Mouse (Mus musculus): ENCODE results near the gene Ap4m1. TPM values are rescaled to one million over a fixed set of nuclear protein-coding genes. Genes with fewer than 3 reads are reported as not detected.

Ap4m1 gene
- polyA plus RNA-seq, 1 experiment: 18.3 TPM

- Histone ChIP-seq H3K4me1 (ENCODE audit: control insufficient read depth, insufficient read depth, insufficient read length, low read length) (no peaks in the 10 kb centered on the region), H3K27ac (ENCODE audit: insufficient read depth, low read depth, low read length) (no peak overlapping the region), H3K4me3 (ENCODE audit: low read depth, low read length) (no peak overlapping the region), H3K36me3 (ENCODE audit: control insufficient read depth, insufficient read depth, low read length) (no peaks in the 10 kb centered on the region), H3K27me3 (ENCODE audit: control insufficient read depth, insufficient read depth, low read length) (no peaks in the 10 kb centered on the region; the same call in 1 of the 2 replicates)
- 43% methylated on average over 3 of the region's 3 CpGs for WGBS
- no peak for TF ChIP-seq CTCF (IDR thresholded peaks at IDR 0.05; ENCODE audit: extremely low read depth, insufficient read length, insufficient replicate concordance, low read depth, low read length)
- TF ChIP-seq POLR2A (IDR thresholded peaks at IDR 0.05; ENCODE audit: low read depth, low read length): no peak
Measured at GRCm38 (mm10) chr5:138223287-138223686, 51.5 kb downstream of the Ap4m1 start.

- H3K36me3 ChIP-seq (ENCODE audit: control insufficient read depth, insufficient read depth, low read length): no peaks in the 10 kb centered on the region
- no peaks in the 10 kb centered on the region for H3K27me3 ChIP-seq (ENCODE audit: control insufficient read depth, insufficient read depth, low read length)
- H3K4me1 ChIP-seq (ENCODE audit: control insufficient read depth, insufficient read depth, insufficient read length, low read length): no peaks in the 10 kb centered on the region
- 48% methylated on average over 2 of the region's 2 CpGs for WGBS
- H3K4me3 ChIP-seq (ENCODE audit: low read depth, low read length): no peak within 1 kb of the TSS
- H3K27ac ChIP-seq (ENCODE audit: insufficient read depth, low read depth, low read length): no peak within 1 kb of the TSS
- no peak for TF ChIP-seq CTCF (IDR thresholded peaks at IDR 0.05; ENCODE audit: extremely low read depth, insufficient read length, insufficient replicate concordance, low read depth, low read length)
- no peak for TF ChIP-seq POLR2A (IDR thresholded peaks at IDR 0.05; ENCODE audit: low read depth, low read length)
Measured at GRCm38 (mm10) chr5:138225700-138226099, 53.9 kb downstream of the Ap4m1 start, which contains the start of gene Nxpe5. Gene Nxpe5 (plus strand): TSS chr5:138225898.

- 67% methylated on average over 4 of the region's 4 CpGs for WGBS
- Histone ChIP-seq H3K27ac (ENCODE audit: insufficient read depth, low read depth, low read length) (no peak overlapping the region), H3K27me3 (ENCODE audit: control insufficient read depth, insufficient read depth, low read length) (no peaks in the 10 kb centered on the region), H3K4me1 (ENCODE audit: control insufficient read depth, insufficient read depth, insufficient read length, low read length) (no peaks in the 10 kb centered on the region), H3K36me3 (ENCODE audit: control insufficient read depth, insufficient read depth, low read length) (no peaks in the 10 kb centered on the region), H3K4me3 (ENCODE audit: low read depth, low read length) (no peak overlapping the region)
- TF ChIP-seq POLR2A (IDR thresholded peaks at IDR 0.05; ENCODE audit: low read depth, low read length): no peak
- TF ChIP-seq CTCF (IDR thresholded peaks at IDR 0.05; ENCODE audit: extremely low read depth, insufficient read length, insufficient replicate concordance, low read depth, low read length): no peak
Measured at GRCm38 (mm10) chr5:138226491-138226890, 54.7 kb downstream of the Ap4m1 start.

- Histone ChIP-seq H3K4me3 (ENCODE audit: low read depth, low read length) (no peak overlapping the region), H3K36me3 (ENCODE audit: control insufficient read depth, insufficient read depth, low read length) (no peaks in the 10 kb centered on the region), H3K27me3 (ENCODE audit: control insufficient read depth, insufficient read depth, low read length) (no peaks in the 10 kb centered on the region), H3K27ac (ENCODE audit: insufficient read depth, low read depth, low read length) (no peak overlapping the region), H3K4me1 (ENCODE audit: control insufficient read depth, insufficient read depth, insufficient read length, low read length) (no peaks in the 10 kb centered on the region)
- TF ChIP-seq CTCF (IDR thresholded peaks at IDR 0.05; ENCODE audit: extremely low read depth, insufficient read length, insufficient replicate concordance, low read depth, low read length) (no peak), POLR2A (IDR thresholded peaks at IDR 0.05; ENCODE audit: low read depth, low read length) (no peak)
- 47% methylated on average over 2 of the region's 2 CpGs for WGBS
Measured at GRCm38 (mm10) chr5:138227367-138227766, 55.6 kb downstream of the Ap4m1 start.

- no peak overlapping the region for H3K27ac ChIP-seq (ENCODE audit: insufficient read depth, low read depth, low read length)
- no peaks in the 10 kb centered on the region for H3K27me3 ChIP-seq (ENCODE audit: control insufficient read depth, insufficient read depth, low read length)
- no peaks in the 10 kb centered on the region for H3K4me1 ChIP-seq (ENCODE audit: control insufficient read depth, insufficient read depth, insufficient read length, low read length)
- TF ChIP-seq POLR2A (IDR thresholded peaks at IDR 0.05; ENCODE audit: low read depth, low read length): no peak
- TF ChIP-seq CTCF (IDR thresholded peaks at IDR 0.05; ENCODE audit: extremely low read depth, insufficient read length, insufficient replicate concordance, low read depth, low read length): peak; percentile 44; the same call in 1 of the 2 replicates
- no peak overlapping the region for H3K4me3 ChIP-seq (ENCODE audit: low read depth, low read length)
- no peaks in the 10 kb centered on the region for H3K36me3 ChIP-seq (ENCODE audit: control insufficient read depth, insufficient read depth, low read length)
- 47% methylated on average over 3 of the region's 3 CpGs for WGBS
Measured at GRCm38 (mm10) chr5:138228026-138228425, 56.2 kb downstream of the Ap4m1 start.

GRCm38 (mm10) chr5:138229511-138229910 lies 57.7 kb downstream of the Ap4m1 start:
- Histone ChIP-seq H3K27ac (ENCODE audit: insufficient read depth, low read depth, low read length) (no peak overlapping the region), H3K4me3 (ENCODE audit: low read depth, low read length) (no peak overlapping the region), H3K36me3 (ENCODE audit: control insufficient read depth, insufficient read depth, low read length) (no peaks in the 10 kb centered on the region), H3K4me1 (ENCODE audit: control insufficient read depth, insufficient read depth, insufficient read length, low read length) (no peaks in the 10 kb centered on the region), H3K27me3 (ENCODE audit: control insufficient read depth, insufficient read depth, low read length) (no peaks in the 10 kb centered on the region)
- TF ChIP-seq CTCF (IDR thresholded peaks at IDR 0.05; ENCODE audit: extremely low read depth, insufficient read length, insufficient replicate concordance, low read depth, low read length): no peak
- no peak for TF ChIP-seq POLR2A (IDR thresholded peaks at IDR 0.05; ENCODE audit: low read depth, low read length)
- WGBS: 81% methylated on average over 3 of the region's 3 CpGs

Other genes starting within 250 kb of the Ap4m1 start
- 0.04 and 0.08 TPM in 2 replicates for gene Gjc3, start 208.9 kb upstream of the Ap4m1 start, polyA plus RNA-seq (2012; rRNA removed)
- gene Azgp1, start 190.5 kb upstream of the Ap4m1 start, polyA plus RNA-seq (2012; rRNA removed): 0.15 TPM in 1 of 2 replicates, not detected in the other
- not detected in 2 replicates for gene Smok3a, start 150.7 kb upstream of the Ap4m1 start, polyA plus RNA-seq (2012; rRNA removed)
- gene Smok3b, start 150.6 kb upstream of the Ap4m1 start, polyA plus RNA-seq (2012; rRNA removed): not detected in 2 replicates
- not detected in 2 replicates for gene Smok3c, start 118.8 kb upstream of the Ap4m1 start, polyA plus RNA-seq (2012; rRNA removed)
- gene Zkscan1, start 86.9 kb upstream of the Ap4m1 start, polyA plus RNA-seq (2012; rRNA removed): 0.63 and 1.4 TPM in 2 replicates
- gene Zscan21, start 55.1 kb upstream of the Ap4m1 start, polyA plus RNA-seq (2012; rRNA removed): 2.5 and 3.2 TPM in 2 replicates
- 0.28 and 0.81 TPM in 2 replicates for gene Zfp113, start 16.3 kb upstream of the Ap4m1 start, polyA plus RNA-seq (2012; rRNA removed)
- gene Cops6, start 10.9 kb upstream of the Ap4m1 start, polyA plus RNA-seq (2012; rRNA removed): 32.7 and 61.2 TPM in 2 replicates
- gene Mcm7, start 420 bp downstream of the Ap4m1 start, polyA plus RNA-seq (2012; rRNA removed): 10.8 and 25.2 TPM in 2 replicates
- 25.5 and 46.4 TPM in 2 replicates for gene Taf6, start 15.4 kb downstream of the Ap4m1 start, polyA plus RNA-seq (2012; rRNA removed)
- gene Cnpy4, start 15.5 kb downstream of the Ap4m1 start, polyA plus RNA-seq (2012; rRNA removed): 0.39 and 1.5 TPM in 2 replicates
- 2.4 and 3.0 TPM in 2 replicates for gene Mblac1, start 22.3 kb downstream of the Ap4m1 start, polyA plus RNA-seq (2012; rRNA removed)
- 0.61 and 0.70 TPM in 2 replicates for gene Nxpe5, start 53.9 kb downstream of the Ap4m1 start, polyA plus RNA-seq (2012; rRNA removed)
- gene Lamtor4, start 83.5 kb downstream of the Ap4m1 start, polyA plus RNA-seq (2012; rRNA removed): 87.3 and 168 TPM in 2 replicates
- 34.7 and 56.7 TPM in 2 replicates for gene BC037034, start 92.0 kb downstream of the Ap4m1 start, polyA plus RNA-seq (2012; rRNA removed)
- 0.15 and 0.28 TPM in 2 replicates for gene Gal3st4, start 100.8 kb downstream of the Ap4m1 start, polyA plus RNA-seq (2012; rRNA removed)
- not detected in 2 replicates for gene Gm43720, start 108.0 kb downstream of the Ap4m1 start, polyA plus RNA-seq (2012; rRNA removed)
- 1.1 and 1.4 TPM in 2 replicates for gene Gpc2, start 108.0 kb downstream of the Ap4m1 start, polyA plus RNA-seq (2012; rRNA removed)
- 0.33 and 0.46 TPM in 2 replicates for gene Stag3, start 108.2 kb downstream of the Ap4m1 start, polyA plus RNA-seq (2012; rRNA removed)
- gene Pvrig, start 170.0 kb downstream of the Ap4m1 start, polyA plus RNA-seq (2012; rRNA removed): 1.2 and 1.4 TPM in 2 replicates